Mouse (Mus musculus): Measurements from ENCODE around the gene Sdr42e1. TPM values are rescaled to one million over a fixed set of nuclear protein-coding genes. Genes with fewer than 3 reads are reported as not detected.

Sdr42e1 gene
- 1 to 10 TPM; 4.7 to 5.1 TPM for total RNA-seq (2021)

- DNase-seq (ENCODE audit: low spot score in 2 of 2): peak; percentile 39 to 46
- intact Hi-C loops (cut with DNase I): no loop called here
Observed at GRCm38 (mm10) chr8:117673430-117673830, at the start of gene Sdr42e1. TSS of gene Sdr42e1 (minus strand) at chr8:117673689.

GRCm38 (mm10) chr8:117718152-117718860 is 44.8 kb upstream of the Sdr42e1 start:
- intact Hi-C loops (cut with DNase I): no loop called here

GRCm38 (mm10) chr8:117715896-117716295 is 42.4 kb upstream of the Sdr42e1 start:
- intact Hi-C loops (cut with DNase I): no loop called here
- DNase-seq (ENCODE audit: low spot score in 2 of 2): no peak

More at GRCm38 (mm10) chr8:117718152-117718860, 44.8 kb upstream of the Sdr42e1 start:
- DNase-seq (ENCODE audit: low spot score in 2 of 2): no peak

GRCm38 (mm10) chr8:117714604-117715003 is 41.1 kb upstream of the Sdr42e1 start:
- no peak for DNase-seq (ENCODE audit: low spot score in 2 of 2)
- intact Hi-C loops (cut with DNase I): no loop called here

- intact Hi-C loops (cut with DNase I): no loop called here
- no peak for DNase-seq (ENCODE audit: low spot score in 2 of 2)
Observed at GRCm38 (mm10) chr8:117712226-117712625, 38.7 kb upstream of the Sdr42e1 start.

- intact Hi-C loops (cut with DNase I): no loop called here
- DNase-seq (ENCODE audit: low spot score in 2 of 2): no peak
Observed at GRCm38 (mm10) chr8:117706141-117706540, 32.7 kb upstream of the Sdr42e1 start.

GRCm38 (mm10) chr8:117702701-117703100 is 29.2 kb upstream of the Sdr42e1 start:
- intact Hi-C loops (cut with DNase I): no loop called here
- DNase-seq (ENCODE audit: low spot score in 2 of 2): no peak

- no peak for DNase-seq (ENCODE audit: low spot score in 2 of 2)
- intact Hi-C loops (cut with DNase I): no loop called here
Observed at GRCm38 (mm10) chr8:117701859-117702258, 28.4 kb upstream of the Sdr42e1 start, which contains the start of gene Hsd17b2. TSS of gene Hsd17b2 (plus strand) at chr8:117701904.

- intact Hi-C loops (cut with DNase I): no loop called here
Observed at GRCm38 (mm10) chr8:117701246-117701645, 27.8 kb upstream of the Sdr42e1 start.

GRCm38 (mm10) chr8:117700699-117701098 is 27.2 kb upstream of the Sdr42e1 start:
- intact Hi-C loops (cut with DNase I): no loop called here
- no peak for DNase-seq (ENCODE audit: low spot score in 2 of 2)

More at GRCm38 (mm10) chr8:117701246-117701645, 27.8 kb upstream of the Sdr42e1 start:
- no peak for DNase-seq (ENCODE audit: low spot score in 2 of 2)

GRCm38 (mm10) chr8:117697248-117697647 is 23.8 kb upstream of the Sdr42e1 start:
- peak in 1 of 2 experiments; percentile 14 for DNase-seq (ENCODE audit: low spot score in 2 of 2)
- intact Hi-C loops (cut with DNase I): no loop called here

- no peak for DNase-seq (ENCODE audit: low spot score in 2 of 2)
- intact Hi-C loops (cut with DNase I): no loop called here
Observed at GRCm38 (mm10) chr8:117695636-117696035, 22.1 kb upstream of the Sdr42e1 start.

GRCm38 (mm10) chr8:117692131-117692530 is 18.6 kb upstream of the Sdr42e1 start:
- intact Hi-C loops (cut with DNase I): no loop called here
- no peak for DNase-seq (ENCODE audit: low spot score in 2 of 2)

GRCm38 (mm10) chr8:117687890-117688289 is 14.4 kb upstream of the Sdr42e1 start:
- DNase-seq (ENCODE audit: low spot score in 2 of 2): no peak
- intact Hi-C loops (cut with DNase I): no loop called here

- no peak for DNase-seq (ENCODE audit: low spot score in 2 of 2)
Observed at GRCm38 (mm10) chr8:117684504-117684903, 11.0 kb upstream of the Sdr42e1 start.

GRCm38 (mm10) chr8:117683925-117684472 is 10.5 kb upstream of the Sdr42e1 start:
- no peak for DNase-seq (ENCODE audit: low spot score in 2 of 2)
- intact Hi-C loops (cut with DNase I): no loop called here

More at GRCm38 (mm10) chr8:117684504-117684903, 11.0 kb upstream of the Sdr42e1 start:
- intact Hi-C loops (cut with DNase I): no loop called here

GRCm38 (mm10) chr8:117678650-117679049 is 5.2 kb upstream of the Sdr42e1 start:
- intact Hi-C loops (cut with DNase I): no loop called here

GRCm38 (mm10) chr8:117677011-117677410 is 3.5 kb upstream of the Sdr42e1 start:
- intact Hi-C loops (cut with DNase I): no loop called here
- no peak for DNase-seq (ENCODE audit: low spot score in 2 of 2)

More at GRCm38 (mm10) chr8:117678650-117679049, 5.2 kb upstream of the Sdr42e1 start:
- DNase-seq (ENCODE audit: low spot score in 2 of 2): no peak

- DNase-seq (ENCODE audit: low spot score in 2 of 2): no peak
- intact Hi-C loops (cut with DNase I): no loop called here
Observed at GRCm38 (mm10) chr8:117676460-117676859, 3.0 kb upstream of the Sdr42e1 start.

- intact Hi-C loops (cut with DNase I): no loop called here
- DNase-seq (ENCODE audit: low spot score in 2 of 2): no peak
Observed at GRCm38 (mm10) chr8:117675171-117675570, 1.7 kb upstream of the Sdr42e1 start.

GRCm38 (mm10) chr8:117672558-117672957 is 931 bp downstream of the Sdr42e1 start:
- intact Hi-C loops (cut with DNase I): no loop called here
- no peak for DNase-seq (ENCODE audit: low spot score in 2 of 2)

All from left cerebral cortex, postnatal 36 days (tissue).